Mouse (Mus musculus) adrenal gland, adult (tissue): ENCODE results near the gene Ranbp2.
A peak's percentile ranks its signal among the peaks of the same experiment; 100 is the strongest.
"Not testable (repeated sequence)": the region's sequence is repeated elsewhere in the genome, so short reads cannot be mapped to it uniquely, and the experiment has no call there.

Experiments
- DNase-seq, 2 experiments: peaks; one replicate each; pipeline ENCODE4 v3.0.0; 2022 to 2023; ENCODE audit warnings: low spot score in 1 of 2; ENCODE audit not compliant: inconsistent age in 2 of 2

Ranbp2 gene

GRCm38 (mm10) chr10:58496732-58497131 lies 50.0 kb downstream of the Ranbp2 start:
- peak in 1 of 2 experiments; percentile 36 for DNase-seq

- DNase-seq: peak; percentile 95 to 99
These were observed 50.9 kb downstream of the Ranbp2 start, which contains the start of gene Ccdc138 for GRCm38 (mm10) chr10:58497320-58498284. Gene Ccdc138 (plus strand): TSS chr10:58497948.

- DNase-seq: peak in 1 of 2 experiments; percentile 72
These were observed 51.8 kb downstream of the Ranbp2 start for GRCm38 (mm10) chr10:58498516-58498915.

- DNase-seq: no peak
These were observed 82.6 kb downstream of the Ranbp2 start for GRCm38 (mm10) chr10:58529358-58529757.

- no peak for DNase-seq
These were observed 84.4 kb downstream of the Ranbp2 start for GRCm38 (mm10) chr10:58530896-58531790.

- DNase-seq: no peak
These were observed 85.5 kb downstream of the Ranbp2 start for GRCm38 (mm10) chr10:58532177-58532576.

GRCm38 (mm10) chr10:58536276-58536675 lies 89.6 kb downstream of the Ranbp2 start:
- not testable (repeated sequence) for DNase-seq

- no peak for DNase-seq
These were observed 93.9 kb downstream of the Ranbp2 start for GRCm38 (mm10) chr10:58540613-58541012.
